ENCODE assay signal across 28 mouse cellular contexts in the genomic region with DNA sequence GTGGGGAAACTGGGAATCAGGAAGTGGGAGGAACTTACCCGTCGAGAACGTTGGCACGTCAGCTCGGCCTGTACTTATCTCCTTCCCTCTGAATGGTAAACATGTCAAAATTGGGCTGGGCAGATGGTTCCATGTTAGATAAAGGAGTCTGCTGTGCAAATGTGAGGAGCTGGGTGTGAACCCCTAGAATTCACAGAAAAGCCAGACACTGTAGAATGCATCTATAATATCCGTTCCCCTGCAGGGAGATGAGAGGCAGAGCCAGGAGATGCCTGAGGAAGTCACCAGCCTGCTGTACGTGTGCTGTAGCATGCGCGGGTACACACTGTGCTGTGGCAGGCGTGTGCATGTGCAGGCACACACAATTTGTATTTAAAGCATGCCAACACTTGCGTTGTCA.
A peak's percentile ranks its signal among the peaks of the same experiment; 100 is the strongest.
DNase-seq lines count a peak whose midpoint lies in the region; ATAC-seq and TF ChIP-seq lines count a peak whose summit lies in the region.
"Had no signal": no experiment of that assay in that cellular context is flagged by ENCODE, and none has a peak within 500 bp of the region (broad histone marks: within the 10 kb centered on the region; RNA-seq: fewer than 3 reads in every experiment).

No protein-coding gene starts in this region.

- H3K9ac ChIP-seq in forebrain, embryonic 14.5 days (ENCODE audit: low read length), result no peak overlapping the region
- no peak overlapping the region for H3K9ac ChIP-seq in forebrain, embryonic 16.5 days (replicated peaks; ENCODE audit: low read depth, low read length)
- no peak overlapping the region for H3K9ac ChIP-seq in intestine, postnatal 0 days (ENCODE audit: low read depth, low read length)
- no peak overlapping the region for H3K9ac ChIP-seq in hindbrain, embryonic 16.5 days (ENCODE audit: low read depth, low read length)
- H3K9ac ChIP-seq: embryonic facial prominence, embryonic 13.5 days; hindbrain, embryonic 15.5 days; limb, embryonic 12.5 days; liver, embryonic 15.5 days; lung, embryonic 14.5 days; midbrain, embryonic 15.5 days; neural tube, embryonic 15.5 days had no signal

- 81% methylated on average over 11 of the region's 11 CpGs for WGBS in forebrain, embryonic 14.5 days
- WGBS in forebrain, embryonic 10.5 days, result 89% methylated on average over 11 of the region's 11 CpGs
- WGBS in forebrain, embryonic 16.5 days, result 73% methylated on average over 11 of the region's 11 CpGs
- 39% methylated on average over 11 of the region's 11 CpGs for WGBS in intestine, postnatal 0 days
- whole genome bisulfite sequencing in hindbrain, embryonic 16.5 days, result 93% methylated on average over 11 of the region's 11 CpGs

- no peak overlapping the region for H3K4me3 ChIP-seq in forebrain, embryonic 14.5 days (ENCODE audit: low read depth, low read length)
- no peak overlapping the region for H3K4me3 ChIP-seq in forebrain, embryonic 10.5 days
- no peak overlapping the region for H3K4me3 ChIP-seq in forebrain, embryonic 16.5 days (replicated peaks; ENCODE audit: low read length)
- H3K4me3 ChIP-seq in intestine, postnatal 0 days (ENCODE audit: low read depth, low read length), result no peak overlapping the region
- H3K4me3 ChIP-seq in hindbrain, embryonic 16.5 days (ENCODE audit: low read length), result no peak overlapping the region
- H3K4me3 ChIP-seq: embryonic facial prominence, embryonic 13.5 days; hindbrain, embryonic 10.5 days; hindbrain, embryonic 15.5 days; limb, embryonic 12.5 days; liver, embryonic 15.5 days; midbrain, embryonic 15.5 days; neural tube, embryonic 15.5 days had no signal

- no peak for TF ChIP-seq CTCF in intestine, postnatal 0 days (IDR thresholded peaks at IDR 0.05; ENCODE audit: low read depth)

- DNase-seq in forebrain, embryonic 14.5 days (ENCODE audit: low spot score), result peak; percentile 37
- no peak for DNase-seq in forebrain, embryonic 10.5 days (ENCODE audit: extremely low spot score, low spot score)
- peak; percentile 13 to 16 for DNase-seq in left cerebral cortex, adult 9 months (ENCODE audit: low spot score in 2 of 2)
- DNase-seq in left cerebral cortex, postnatal 36 days (ENCODE audit: low spot score in 2 of 2), result no peak
- no peak for DNase-seq in thymus, postnatal 10 days (ENCODE audit: low spot score in 2 of 2)
- DNase-seq: adrenal gland, postnatal 25 days; cerebellum, adult 11 months; cerebellum, adult 9-11 months; heart, postnatal 14 days; kidney, adult 11 months; kidney, postnatal 14 days; layer of hippocampus, adult 9-11 months; lung, embryonic 14.5 days; lung, postnatal 14 days; retina, postnatal 1 day; thymus, postnatal 25 days had no signal

- no peaks in the 10 kb centered on the region for H3K27me3 ChIP-seq in forebrain, embryonic 14.5 days (replicated peaks; ENCODE audit: control insufficient read depth, insufficient read depth, low read length)
- H3K27me3 ChIP-seq in forebrain, embryonic 10.5 days (ENCODE audit: poor library complexity, severe bottlenecking), result no peaks in the 10 kb centered on the region
- H3K27me3 ChIP-seq in forebrain, embryonic 16.5 days (replicated peaks; ENCODE audit: control insufficient read depth, insufficient read depth, low read length), result no peaks in the 10 kb centered on the region
- no peaks in the 10 kb centered on the region for H3K27me3 ChIP-seq in intestine, postnatal 0 days (replicated peaks; ENCODE audit: control insufficient read depth, insufficient read depth, low read length)
- H3K27me3 ChIP-seq in hindbrain, embryonic 16.5 days (replicated peaks; ENCODE audit: control insufficient read depth, insufficient read depth, low read length), result no peaks in the 10 kb centered on the region
- H3K27me3 ChIP-seq: embryonic facial prominence, embryonic 13.5 days; hindbrain, embryonic 15.5 days; limb, embryonic 12.5 days; liver, embryonic 15.5 days; midbrain, embryonic 15.5 days; neural tube, embryonic 15.5 days; Patski had no signal

- H3K4me2 ChIP-seq in forebrain, embryonic 14.5 days (ENCODE audit: low read length), result no peak overlapping the region
- H3K4me2 ChIP-seq in forebrain, embryonic 16.5 days (ENCODE audit: low read length), result no peak overlapping the region
- no peak overlapping the region; the same call in 1 of the 2 replicates for H3K4me2 ChIP-seq in intestine, postnatal 0 days (replicated peaks; ENCODE audit: low read depth)
- no peak overlapping the region for H3K4me2 ChIP-seq in hindbrain, embryonic 16.5 days (ENCODE audit: low read length)
- H3K4me2 ChIP-seq: embryonic facial prominence, embryonic 13.5 days; hindbrain, embryonic 15.5 days; limb, embryonic 12.5 days; liver, embryonic 15.5 days; lung, embryonic 14.5 days; midbrain, embryonic 15.5 days; neural tube, embryonic 15.5 days had no signal

- H3K4me1 ChIP-seq in forebrain, embryonic 14.5 days (ENCODE audit: control insufficient read depth, insufficient read depth, low read length), result no peaks in the 10 kb centered on the region
- peaks cover 3% of the 10 kb centered on the region; the same call in 1 of the 2 replicates for H3K4me1 ChIP-seq in forebrain, embryonic 10.5 days
- no peaks in the 10 kb centered on the region; the same call in none of the 2 replicates for H3K4me1 ChIP-seq in forebrain, embryonic 16.5 days (replicated peaks; ENCODE audit: control insufficient read depth, insufficient read depth, low read length)
- no peaks in the 10 kb centered on the region for H3K4me1 ChIP-seq in intestine, postnatal 0 days (replicated peaks; ENCODE audit: control insufficient read depth, insufficient read depth, low read length)
- H3K4me1 ChIP-seq in hindbrain, embryonic 16.5 days (ENCODE audit: control insufficient read depth, insufficient read depth, low read depth, low read length), result no peaks in the 10 kb centered on the region
- H3K4me1 ChIP-seq: embryonic facial prominence, embryonic 13.5 days; hindbrain, embryonic 10.5 days; hindbrain, embryonic 15.5 days; limb, embryonic 12.5 days; liver, embryonic 15.5 days; midbrain, embryonic 15.5 days; neural tube, embryonic 15.5 days had no signal

- H3K27ac ChIP-seq in forebrain, embryonic 14.5 days (ENCODE audit: low read depth, low read length), result peak overlapping the region; percentile 35
- H3K27ac ChIP-seq in forebrain, embryonic 10.5 days, result no peak overlapping the region
- 0 out of 2 replicates have a peak overlapping the region, but pooled peaks have one; percentile 42 for H3K27ac ChIP-seq in forebrain, embryonic 16.5 days (ENCODE audit: low read length)
- H3K27ac ChIP-seq in intestine, postnatal 0 days (ENCODE audit: low read depth, low read length), result no peak overlapping the region
- no peak overlapping the region for H3K27ac ChIP-seq in hindbrain, embryonic 16.5 days (ENCODE audit: low read depth, low read length)
- H3K27ac ChIP-seq: embryonic facial prominence, embryonic 13.5 days; hindbrain, embryonic 10.5 days; hindbrain, embryonic 15.5 days; limb, embryonic 12.5 days; liver, embryonic 15.5 days; midbrain, embryonic 15.5 days; neural tube, embryonic 15.5 days had no signal

- no peaks in the 10 kb centered on the region for H3K36me3 ChIP-seq in forebrain, embryonic 14.5 days (ENCODE audit: control insufficient read depth, insufficient read depth, low read length)
- H3K36me3 ChIP-seq in forebrain, embryonic 10.5 days (replicated peaks), result no peaks in the 10 kb centered on the region
- no peaks in the 10 kb centered on the region for H3K36me3 ChIP-seq in forebrain, embryonic 16.5 days (ENCODE audit: control insufficient read depth, insufficient read depth)
- no peaks in the 10 kb centered on the region for H3K36me3 ChIP-seq in intestine, postnatal 0 days (ENCODE audit: control insufficient read depth, insufficient read depth)
- no peaks in the 10 kb centered on the region for H3K36me3 ChIP-seq in hindbrain, embryonic 16.5 days (ENCODE audit: control insufficient read depth, insufficient read depth, low read length)
- H3K36me3 ChIP-seq: embryonic facial prominence, embryonic 13.5 days; G1E; hindbrain, embryonic 10.5 days; hindbrain, embryonic 15.5 days; limb, embryonic 12.5 days; liver, embryonic 15.5 days; midbrain, embryonic 15.5 days; neural tube, embryonic 15.5 days had no signal

- ATAC-seq in forebrain, embryonic 14.5 days, result peak; percentile 46; the same call in 1 of the 2 replicates
- ATAC-seq in forebrain, embryonic 16.5 days, result peak; percentile 62; the same call in 1 of the 2 replicates
- ATAC-seq in intestine, postnatal 0 days, result peak; percentile 63
- no peak for ATAC-seq in hindbrain, embryonic 16.5 days
- ATAC-seq: midbrain, embryonic 15.5 days; Patski had no signal

- H3K9me3 ChIP-seq in forebrain, embryonic 14.5 days (replicated peaks; ENCODE audit: control insufficient read depth, low read length), result no peaks in the 10 kb centered on the region
- H3K9me3 ChIP-seq in forebrain, embryonic 10.5 days, result no peaks in the 10 kb centered on the region
- no peaks in the 10 kb centered on the region for H3K9me3 ChIP-seq in forebrain, embryonic 16.5 days (ENCODE audit: control insufficient read depth, low read length)
- H3K9me3 ChIP-seq in intestine, postnatal 0 days (ENCODE audit: control insufficient read depth), result no peaks in the 10 kb centered on the region
- H3K9me3 ChIP-seq in hindbrain, embryonic 16.5 days (ENCODE audit: control insufficient read depth, low read length), result no peaks in the 10 kb centered on the region
- H3K9me3 ChIP-seq: embryonic facial prominence, embryonic 13.5 days; G1E; hindbrain, embryonic 10.5 days; hindbrain, embryonic 15.5 days; limb, embryonic 12.5 days; liver, embryonic 15.5 days; midbrain, embryonic 15.5 days; neural tube, embryonic 15.5 days had no signal

- intact Hi-C loops in left cerebral cortex, postnatal 36 days (cut with DNase I), result no loop called here

Comparison
In these comparisons a context has a peak if more than half of its experiments do, and no peak if none do; other contexts are left out.
1. DNase-seq: peak in forebrain, embryonic 14.5 days (single experiment) and left cerebral cortex, adult 9 months (2 of 2); none in forebrain, embryonic 10.5 days (single experiment), left cerebral cortex, postnatal 36 days (0 of 2) and thymus, postnatal 10 days (0 of 2).
2. H3K27ac ChIP-seq: peak in forebrain, embryonic 14.5 days (single experiment) and forebrain, embryonic 16.5 days (single experiment); none in forebrain, embryonic 10.5 days (single experiment), intestine, postnatal 0 days (single experiment) and hindbrain, embryonic 16.5 days (single experiment).